Mouse (Mus musculus) liver, postnatal 0 days (tissue): ENCODE results near the gene Chd2. TPM values are rescaled to one million over a fixed set of nuclear protein-coding genes. Genes with fewer than 3 reads are reported as not detected.
"Not testable (repeated sequence)": the region's sequence is repeated elsewhere in the genome, so short reads cannot be mapped to it uniquely, and the experiment has no call there.

ENCODE experiments used
- ATAC-seq: fragments of 200-750 bp; cut with Nextera tagmentation; 2 replicates; pipeline ENCODE4 v1.8.0; 2017; ENCODE audit warnings: mild to moderate bottlenecking, moderate library complexity
- DNase-seq: peaks from one replicate; pipeline ENCODE4 v3.0.0-alpha.2; 2016
- H3K27ac ChIP-seq: fragments of 300-500 bp; sonication (generic); 2 replicates; pipeline ENCODE4 v1.5.1; 2014; ENCODE audit warnings: antibody characterized with exemption, moderate library complexity, mild to moderate bottlenecking, low read depth
- H3K27me3 ChIP-seq: fragments of 300-500 bp; sonication (generic); 2 replicates; pipeline ENCODE4 v1.6.1; 2014; ENCODE audit warnings: low read length, control low read depth, mixed read lengths; ENCODE audit not compliant: insufficient read depth
- H3K36me3 ChIP-seq: fragments of 300-500 bp; sonication (generic); replicated peaks from 2 replicates; pipeline ENCODE4 v1.6.1; 2014; ENCODE audit warnings: mild to moderate bottlenecking, control low read depth, low read length, moderate library complexity, mixed read lengths; ENCODE audit not compliant: insufficient read depth
- H3K4me1 ChIP-seq: fragments of 300-500 bp; sonication (generic); 2 replicates; pipeline ENCODE4 v1.6.1; 2014; ENCODE audit warnings: antibody characterized with exemption, mild to moderate bottlenecking, control low read depth; ENCODE audit not compliant: insufficient read depth
- H3K4me2 ChIP-seq: fragments of 300-500 bp; sonication (generic); 2 replicates; pipeline ENCODE4 v1.6.1; 2014; ENCODE audit warnings: low read depth, mild to moderate bottlenecking, low read length, moderate library complexity, mixed read lengths
- H3K4me3 ChIP-seq: fragments of 300-500 bp; sonication (generic); 2 replicates; pipeline ENCODE4 v1.5.1; 2014; ENCODE audit warnings: low read depth, low read length
- H3K9ac ChIP-seq: fragments of 300-500 bp; sonication (generic); replicated peaks from 2 replicates; pipeline ENCODE4 v1.6.1; 2014; ENCODE audit warnings: mild to moderate bottlenecking, moderate library complexity
- H3K9me3 ChIP-seq: fragments of 300-500 bp; sonication (generic); 2 replicates; pipeline ENCODE4 v1.6.1; 2016; ENCODE audit warnings: mild to moderate bottlenecking, control low read depth, low read length, mixed read lengths
- CTCF ChIP-seq: sonication (generic); IDR thresholded peaks from 2 replicates; pipeline ENCODE4 v1.5.1; 2016; ENCODE audit warnings: antibody characterized with exemption, low read depth
- EP300 ChIP-seq: IDR thresholded peaks from 2 replicates; pipeline ENCODE4 v1.6.1; 2016; ENCODE audit warnings: antibody characterized with exemption, low read depth, mild to moderate bottlenecking
- whole genome bisulfite sequencing: fragments of 180-500 bp; shearing (Covaris S2); extraction: QIAGEN DNeasy Blood & Tissue Kit; methylation state at CpG from one replicate; pipeline ENCODE4 v1.1.7; 2014; ENCODE audit not compliant: insufficient replicate concordance; 5-methylcytosine and 5-hydroxymethylcytosine counted together
- polyA plus RNA-seq: library from polyadenylated mRNA; unstranded; fragments of >200 nt; fragmentation: Nextera tagmentation; extraction: Ambion mirVana; gene quantifications from 2 replicates; pipeline ENCODE4 v1.2.1, GENCODE M21; 2015

Gene Chd2
- polyA plus RNA-seq, 1 experiment from 2014 or later, result 17.2 TPM

DNA sequence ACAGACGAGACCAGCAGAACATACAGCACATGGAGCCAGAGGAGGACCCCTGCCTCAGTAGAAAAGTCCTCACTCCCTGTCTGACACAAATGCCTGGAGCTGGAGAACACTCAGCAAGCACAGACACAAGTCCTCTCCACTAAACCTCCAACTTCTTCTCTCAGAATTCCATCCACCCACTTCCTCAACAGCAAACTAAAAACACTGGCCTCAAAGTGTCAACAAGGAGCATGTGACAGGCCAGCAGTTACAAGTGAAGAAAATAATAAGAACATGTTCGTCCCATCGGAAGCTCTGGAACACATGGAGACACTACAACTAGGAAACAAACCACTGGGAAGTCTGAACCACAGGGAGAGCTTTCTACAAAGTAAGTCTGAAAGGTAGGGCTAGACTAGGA, 8.7 kb downstream of the Chd2 start:
- peaks cover 24% of the 10 kb centered on the region for H3K36me3 ChIP-seq
- no peak for TF ChIP-seq CTCF
- no peak for TF ChIP-seq EP300
- no peak for ATAC-seq
- H3K4me2 ChIP-seq, result peak overlapping the region; percentile 4; the same call in 1 of the 2 replicates
- no peak for DNase-seq
- H3K27ac ChIP-seq, result peak overlapping the region; percentile 81
- no peak overlapping the region for H3K4me3 ChIP-seq
- no peaks in the 10 kb centered on the region for H3K27me3 ChIP-seq
- peaks cover 46% of the 10 kb centered on the region for H3K4me1 ChIP-seq
- WGBS, result 40% methylated on average over 3 of the region's 3 CpGs
- H3K9me3 ChIP-seq, result no peaks in the 10 kb centered on the region
- H3K9ac ChIP-seq, result peak overlapping the region; percentile 33

DNA sequence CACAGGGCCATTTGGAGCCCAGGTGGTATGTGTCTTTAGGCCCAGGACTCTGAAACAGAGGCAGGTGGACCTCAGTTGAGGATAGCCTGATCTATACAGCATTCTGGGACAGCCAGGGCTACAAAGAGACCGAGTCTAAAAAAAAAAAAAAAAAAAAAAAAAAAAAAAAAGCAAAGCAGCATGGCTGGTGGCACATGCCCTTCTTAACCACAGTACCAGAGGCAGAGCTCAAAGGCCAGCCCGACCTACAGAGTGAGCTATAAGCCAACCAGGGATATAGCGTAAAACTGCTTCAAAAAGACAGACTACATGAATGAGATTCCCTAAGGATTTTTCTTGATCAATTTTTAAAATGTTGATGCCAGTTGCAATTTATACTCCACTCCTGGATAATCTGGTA, 9.5 kb downstream of the Chd2 start:
- H3K9me3 ChIP-seq, result no peaks in the 10 kb centered on the region
- H3K4me3 ChIP-seq, result no peak overlapping the region
- DNase-seq (no peak), ATAC-seq (no peak)
- no peaks in the 10 kb centered on the region for H3K27me3 ChIP-seq
- H3K4me2 ChIP-seq, result no peak overlapping the region
- peaks cover 26% of the 10 kb centered on the region for H3K36me3 ChIP-seq
- TF ChIP-seq EP300 (no peak), CTCF (no peak)
- no peak overlapping the region for H3K27ac ChIP-seq
- H3K9ac ChIP-seq, result no peak overlapping the region
- WGBS, result 58% methylated on average over 3 of the region's 3 CpGs
- H3K4me1 ChIP-seq, result peaks cover 46% of the 10 kb centered on the region

DNA sequence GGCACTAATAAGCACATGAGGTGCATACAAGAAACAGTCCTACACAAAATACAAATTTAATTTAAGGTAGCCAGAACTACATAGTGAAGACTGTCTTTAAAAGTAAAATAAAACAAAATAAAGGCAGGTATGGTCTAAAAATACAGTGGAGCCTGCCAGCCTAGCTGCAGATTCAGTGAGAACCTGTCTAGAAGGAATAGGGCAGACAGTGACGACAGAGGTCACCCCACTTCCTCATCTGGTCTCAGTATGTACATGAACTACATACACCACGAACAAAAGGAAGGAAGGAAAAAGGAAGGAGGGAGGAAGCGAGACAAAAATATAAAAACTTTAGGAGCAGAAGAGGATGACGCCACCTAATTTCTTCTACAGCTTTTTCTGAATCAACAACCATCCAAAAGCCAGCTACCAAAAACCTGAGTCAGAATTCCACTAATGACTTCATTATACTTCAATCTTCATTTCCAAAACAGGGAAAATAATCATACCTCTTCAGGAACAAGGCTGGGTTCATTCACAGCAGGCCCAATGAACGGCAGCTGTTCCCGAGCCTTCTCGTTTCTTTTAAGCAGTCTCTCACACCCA, 10.0 kb downstream of the Chd2 start:
- Histone ChIP-seq H3K4me1 (peaks cover 46% of the 10 kb centered on the region), H3K4me3 (no peak overlapping the region), H3K4me2 (peak overlapping the region; percentile 1; the same call in 1 of the 2 replicates), H3K9ac (no peak overlapping the region), H3K36me3 (peaks cover 27% of the 10 kb centered on the region), H3K27ac (peak overlapping the region; percentile 67), H3K9me3 (no peaks in the 10 kb centered on the region), H3K27me3 (no peaks in the 10 kb centered on the region)
- ATAC-seq, result no peak
- 47% methylated on average over 7 of the region's 7 CpGs for WGBS
- DNase-seq, result no peak
- TF ChIP-seq EP300 (no peak), CTCF (no peak)

DNA sequence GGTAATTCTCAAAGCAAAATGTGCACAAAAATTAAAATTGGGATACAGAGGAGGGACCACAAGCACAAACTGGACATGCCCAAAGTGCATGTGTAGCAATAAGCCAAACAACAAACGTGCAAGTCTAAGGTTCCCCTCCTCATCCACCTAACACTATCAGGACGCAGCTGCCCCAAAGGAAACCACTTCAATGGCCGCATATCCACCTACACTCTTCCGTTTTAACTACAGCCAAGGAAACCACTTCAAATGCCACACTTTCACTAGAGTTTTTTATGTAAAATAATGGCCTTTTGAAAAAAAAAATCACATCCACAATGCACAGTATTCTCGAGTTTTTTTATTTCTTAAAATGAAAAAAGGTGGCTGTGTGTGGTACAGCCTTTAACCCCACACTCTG, 10.8 kb downstream of the Chd2 start:
- Histone ChIP-seq H3K4me2 (no peak overlapping the region), H3K4me3 (no peak overlapping the region), H3K27ac (peak overlapping the region; percentile 67), H3K9ac (no peak overlapping the region), H3K9me3 (no peaks in the 10 kb centered on the region), H3K4me1 (peaks cover 46% of the 10 kb centered on the region), H3K36me3 (peaks cover 27% of the 10 kb centered on the region), H3K27me3 (no peaks in the 10 kb centered on the region)
- no peak for ATAC-seq
- WGBS, result 37% methylated on average over 5 of the region's 5 CpGs
- no peak for DNase-seq
- TF ChIP-seq EP300, result no peak
- no peak for TF ChIP-seq CTCF

DNA sequence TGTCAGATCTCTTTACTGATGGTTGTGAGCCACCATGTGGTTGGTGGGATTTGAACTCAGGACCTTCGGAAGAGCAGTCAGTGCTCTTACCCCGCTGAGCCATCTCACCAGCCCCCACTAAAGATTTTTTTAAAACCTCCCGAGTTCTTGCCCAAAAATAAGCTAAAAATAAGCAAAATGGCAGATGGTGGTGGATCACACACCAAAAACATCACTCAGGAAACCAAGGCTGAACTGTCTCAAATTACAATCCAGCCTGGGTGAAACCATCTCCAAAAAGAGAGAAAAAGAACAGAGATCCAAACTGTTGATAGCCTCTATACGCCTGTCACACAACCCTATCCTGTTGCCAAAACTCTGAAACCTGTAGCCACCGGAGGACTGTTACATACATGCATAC, 11.5 kb downstream of the Chd2 start:
- Histone ChIP-seq H3K4me2 (no peak overlapping the region), H3K27ac (no peak overlapping the region), H3K27me3 (no peaks in the 10 kb centered on the region), H3K4me1 (peaks cover 41% of the 10 kb centered on the region), H3K9me3 (no peaks in the 10 kb centered on the region), H3K9ac (no peak overlapping the region), H3K36me3 (peaks cover 26% of the 10 kb centered on the region), H3K4me3 (no peak overlapping the region)
- TF ChIP-seq CTCF (no peak), EP300 (no peak)
- DNase-seq (no peak), ATAC-seq (no peak)
- WGBS, result 77% methylated on average over 5 of the region's 5 CpGs

DNA sequence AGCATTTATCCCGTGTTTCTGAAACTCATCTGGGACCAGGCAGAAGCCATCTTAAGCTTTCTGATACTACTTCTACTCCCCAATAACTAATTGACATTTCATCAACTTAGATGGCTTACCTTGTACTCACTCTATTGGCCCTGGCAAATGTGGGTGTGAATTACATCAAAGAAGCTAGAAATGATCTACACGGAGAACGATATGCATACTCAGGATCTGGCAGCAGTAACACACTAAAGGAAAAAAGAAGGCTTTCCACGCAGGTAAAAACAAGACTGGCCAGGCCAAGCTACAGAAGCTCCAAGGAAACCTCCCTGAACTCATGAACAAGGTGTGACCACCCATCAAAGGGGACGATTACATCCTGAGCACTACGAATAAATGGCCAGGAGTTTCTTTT, 12.4 kb downstream of the Chd2 start:
- no peak overlapping the region for H3K4me2 ChIP-seq
- peaks cover 41% of the 10 kb centered on the region for H3K4me1 ChIP-seq
- peaks cover 25% of the 10 kb centered on the region for H3K36me3 ChIP-seq
- H3K9me3 ChIP-seq, result no peaks in the 10 kb centered on the region
- no peaks in the 10 kb centered on the region for H3K27me3 ChIP-seq
- DNase-seq (no peak), ATAC-seq (no peak)
- no peak overlapping the region for H3K9ac ChIP-seq
- WGBS, result 92% methylated on average over 6 of the region's 6 CpGs
- TF ChIP-seq EP300 (no peak), CTCF (no peak)
- no peak overlapping the region for H3K27ac ChIP-seq
- no peak overlapping the region for H3K4me3 ChIP-seq

DNA sequence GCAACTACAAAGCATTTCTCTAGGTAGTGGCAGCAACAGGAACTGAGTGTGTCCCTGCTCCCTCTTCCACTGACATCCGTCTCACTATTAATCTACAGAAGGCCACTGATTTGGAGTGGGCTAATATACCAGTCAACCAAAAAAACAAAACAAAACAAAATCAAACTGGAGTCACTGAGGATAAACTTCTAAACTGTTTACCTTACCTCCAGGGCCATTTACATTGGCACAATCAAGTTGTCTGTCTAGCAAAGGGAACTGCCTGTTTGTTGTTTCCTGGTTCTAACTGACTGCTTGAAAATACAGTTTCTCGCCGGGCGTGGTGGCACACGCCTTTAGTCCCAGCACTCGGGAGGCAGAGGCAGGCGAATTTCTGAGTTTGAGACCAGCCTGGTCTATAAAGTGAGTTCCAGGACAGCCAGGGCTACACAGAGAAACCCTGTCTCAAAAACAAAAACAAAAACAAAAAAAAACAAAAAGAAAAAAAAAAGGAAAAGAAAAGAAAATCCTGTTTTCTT, 13.2 kb downstream of the Chd2 start:
- H3K27me3 ChIP-seq, ATAC-seq, H3K9me3 ChIP-seq, H3K9ac ChIP-seq, DNase-seq, H3K4me2 ChIP-seq, H3K4me3 ChIP-seq: not testable (repeated sequence)
- Histone ChIP-seq H3K4me1 (peaks cover 36% of the 10 kb centered on the region), H3K36me3 (peaks cover 28% of the 10 kb centered on the region), H3K27ac (peak overlapping the region; percentile 46; the same call in 1 of the 2 replicates)
- WGBS, result 53% methylated on average over 7 of the region's 7 CpGs
